Mouse (Mus musculus) liver, postnatal 0 days (tissue): ENCODE data around the gene Arap1. TPM values are rescaled to one million over a fixed set of nuclear protein-coding genes. Genes with fewer than 3 reads are reported as not detected.

Experiments used
- ATAC-seq: fragments of 200-750 bp; cut with Nextera tagmentation; 2 replicates; pipeline ENCODE4 v1.8.0; 2017; ENCODE audit warnings: mild to moderate bottlenecking, moderate library complexity
- DNase-seq: peaks from one replicate; pipeline ENCODE4 v3.0.0-alpha.2; 2016
- H3K27ac ChIP-seq: fragments of 300-500 bp; sonication (generic); 2 replicates; pipeline ENCODE4 v1.5.1; 2014; ENCODE audit warnings: antibody characterized with exemption, moderate library complexity, mild to moderate bottlenecking, low read depth
- H3K27me3 ChIP-seq: fragments of 300-500 bp; sonication (generic); 2 replicates; pipeline ENCODE4 v1.6.1; 2014; ENCODE audit warnings: low read length, control low read depth, mixed read lengths; ENCODE audit not compliant: insufficient read depth
- H3K36me3 ChIP-seq: fragments of 300-500 bp; sonication (generic); replicated peaks from 2 replicates; pipeline ENCODE4 v1.6.1; 2014; ENCODE audit warnings: mild to moderate bottlenecking, control low read depth, low read length, moderate library complexity, mixed read lengths; ENCODE audit not compliant: insufficient read depth
- H3K4me1 ChIP-seq: fragments of 300-500 bp; sonication (generic); 2 replicates; pipeline ENCODE4 v1.6.1; 2014; ENCODE audit warnings: antibody characterized with exemption, mild to moderate bottlenecking, control low read depth; ENCODE audit not compliant: insufficient read depth
- H3K4me2 ChIP-seq: fragments of 300-500 bp; sonication (generic); 2 replicates; pipeline ENCODE4 v1.6.1; 2014; ENCODE audit warnings: low read depth, mild to moderate bottlenecking, low read length, moderate library complexity, mixed read lengths
- H3K4me3 ChIP-seq: fragments of 300-500 bp; sonication (generic); 2 replicates; pipeline ENCODE4 v1.5.1; 2014; ENCODE audit warnings: low read depth, low read length
- H3K9ac ChIP-seq: fragments of 300-500 bp; sonication (generic); replicated peaks from 2 replicates; pipeline ENCODE4 v1.6.1; 2014; ENCODE audit warnings: mild to moderate bottlenecking, moderate library complexity
- H3K9me3 ChIP-seq: fragments of 300-500 bp; sonication (generic); 2 replicates; pipeline ENCODE4 v1.6.1; 2016; ENCODE audit warnings: mild to moderate bottlenecking, control low read depth, low read length, mixed read lengths
- CTCF ChIP-seq: sonication (generic); IDR thresholded peaks from 2 replicates; pipeline ENCODE4 v1.5.1; 2016; ENCODE audit warnings: antibody characterized with exemption, low read depth
- EP300 ChIP-seq: IDR thresholded peaks from 2 replicates; pipeline ENCODE4 v1.6.1; 2016; ENCODE audit warnings: antibody characterized with exemption, low read depth, mild to moderate bottlenecking
- WGBS: fragments of 180-500 bp; shearing (Covaris S2); extraction: QIAGEN DNeasy Blood & Tissue Kit; methylation state at CpG from one replicate; pipeline ENCODE4 v1.1.7; 2014; ENCODE audit not compliant: insufficient replicate concordance; 5-methylcytosine and 5-hydroxymethylcytosine counted together
- polyA plus RNA-seq: library from polyadenylated mRNA; unstranded; fragments of >200 nt; fragmentation: Nextera tagmentation; extraction: Ambion mirVana; gene quantifications from 2 replicates; pipeline ENCODE4 v1.2.1, GENCODE M21; 2015

Gene Arap1
- polyA plus RNA-seq, 1 experiment from 2014 or later, result 18.1 TPM

- H3K36me3 ChIP-seq, result no peaks in the 10 kb centered on the region
- H3K4me1 ChIP-seq, result peaks cover 65% of the 10 kb centered on the region
- H3K9me3 ChIP-seq, result no peaks in the 10 kb centered on the region
- DNase-seq (no peak), ATAC-seq (no peak)
- no peak for TF ChIP-seq EP300
- TF ChIP-seq CTCF, result no peak
- H3K4me3 ChIP-seq, result no peak overlapping the region
- H3K27me3 ChIP-seq, result no peaks in the 10 kb centered on the region
- H3K27ac ChIP-seq, result peak overlapping the region; percentile 25; the same call in 1 of the 2 replicates
- H3K4me2 ChIP-seq, result no peak overlapping the region
- 44% methylated on average over 4 of the region's 4 CpGs for WGBS
- no peak overlapping the region for H3K9ac ChIP-seq
Measured at GRCm38 (mm10) chr7:101352404-101352803, 4.5 kb downstream of the Arap1 start.

GRCm38 (mm10) chr7:101354423-101354822 is 6.6 kb downstream of the Arap1 start:
- Histone ChIP-seq H3K27ac (peak overlapping the region; percentile 84), H3K4me1 (peaks cover 54% of the 10 kb centered on the region), H3K9ac (peak overlapping the region; percentile 35), H3K4me3 (0 out of 2 replicates have a peak overlapping the region, but pooled peaks have one; percentile 6), H3K27me3 (no peaks in the 10 kb centered on the region), H3K4me2 (peak overlapping the region; percentile 55), H3K36me3 (no peaks in the 10 kb centered on the region), H3K9me3 (no peaks in the 10 kb centered on the region)
- TF ChIP-seq CTCF, result no peak
- peak; percentile 59 for TF ChIP-seq EP300
- WGBS, result 29% methylated on average over 5 of the region's 5 CpGs
- ATAC-seq, result peak; percentile 88
- DNase-seq, result peak; percentile 69

- no peak overlapping the region for H3K27ac ChIP-seq
- WGBS, result 80% methylated on average over 6 of the region's 6 CpGs
- no peak for DNase-seq
Measured at GRCm38 (mm10) chr7:101355551-101356100, 7.8 kb downstream of the Arap1 start.

GRCm38 (mm10) chr7:101356868-101357267 is 9.0 kb downstream of the Arap1 start:
- WGBS, result 33% methylated on average over 3 of the region's 3 CpGs
- H3K9ac ChIP-seq, result 0 out of 2 replicates have a peak overlapping the region, but pooled peaks have one; percentile 16
- H3K4me1 ChIP-seq, result peaks cover 60% of the 10 kb centered on the region
- TF ChIP-seq EP300 (no peak), CTCF (no peak)
- H3K9me3 ChIP-seq, result no peaks in the 10 kb centered on the region
- H3K27ac ChIP-seq, result peak overlapping the region; percentile 75
- H3K4me2 ChIP-seq, result peak overlapping the region; percentile 24
- DNase-seq (no peak), ATAC-seq (no peak)
- no peak overlapping the region for H3K4me3 ChIP-seq
- H3K36me3 ChIP-seq, result no peaks in the 10 kb centered on the region
- no peaks in the 10 kb centered on the region for H3K27me3 ChIP-seq

More at GRCm38 (mm10) chr7:101355551-101356100, 7.8 kb downstream of the Arap1 start:
- TF ChIP-seq EP300, result no peak
- no peak for TF ChIP-seq CTCF
- Histone ChIP-seq H3K9me3 (no peaks in the 10 kb centered on the region), H3K4me1 (peaks cover 54% of the 10 kb centered on the region), H3K4me2 (no peak overlapping the region), H3K36me3 (no peaks in the 10 kb centered on the region), H3K27me3 (no peaks in the 10 kb centered on the region), H3K4me3 (no peak overlapping the region), H3K9ac (no peak overlapping the region)
- ATAC-seq, result no peak

- H3K27ac ChIP-seq, result peak overlapping the region; percentile 84
Measured at GRCm38 (mm10) chr7:101360406-101360805, 12.5 kb downstream of the Arap1 start.

GRCm38 (mm10) chr7:101361021-101361420 is 13.2 kb downstream of the Arap1 start:
- Histone ChIP-seq H3K4me2 (peak overlapping the region; percentile 48; the same call in 1 of the 2 replicates), H3K27ac (peak overlapping the region; percentile 84), H3K9ac (no peak overlapping the region; the same call in 1 of the 2 replicates), H3K27me3 (no peaks in the 10 kb centered on the region), H3K4me1 (peaks cover 44% of the 10 kb centered on the region), H3K36me3 (no peaks in the 10 kb centered on the region), H3K4me3 (no peak overlapping the region), H3K9me3 (no peaks in the 10 kb centered on the region)
- 31% methylated on average over 4 of the region's 4 CpGs for WGBS
- DNase-seq (no peak), ATAC-seq (no peak)
- TF ChIP-seq EP300 (no peak), CTCF (no peak)

More at GRCm38 (mm10) chr7:101360406-101360805, 12.5 kb downstream of the Arap1 start:
- Histone ChIP-seq H3K27me3 (no peaks in the 10 kb centered on the region), H3K9ac (no peak overlapping the region), H3K36me3 (no peaks in the 10 kb centered on the region), H3K4me1 (peaks cover 47% of the 10 kb centered on the region), H3K4me2 (no peak overlapping the region), H3K4me3 (no peak overlapping the region), H3K9me3 (no peaks in the 10 kb centered on the region)
- TF ChIP-seq EP300, result no peak; the same call in 1 of the 2 replicates
- TF ChIP-seq CTCF, result no peak
- WGBS, result 46% methylated on average over 3 of the region's 3 CpGs
- ATAC-seq (peak; percentile 62), DNase-seq (no peak)
